Mouse (Mus musculus): ENCODE measurements around the gene Sh3bp5. TPM values are rescaled to one million over a fixed set of nuclear protein-coding genes. Genes with fewer than 3 reads are reported as not detected.

The Sh3bp5 gene
- polyA plus RNA-seq, 2 experiments = 22.2 to 49.1 TPM

GRCm38 (mm10) chr14:31383470-31384050, 52.3 kb downstream of the Sh3bp5 start:
- ATAC-seq (ENCODE audit: low FRiP score, low read depth) (no peak), DNase-seq (ENCODE audit: low spot score) (no peak)
- H3K4me3 ChIP-seq (replicated peaks; ENCODE audit: low read length) = no peak overlapping the region
- WGBS = 88% methylated on average over 11 of the region's 11 CpGs
- peaks cover 18% of the 10 kb centered on the region for H3K4me1 ChIP-seq (ENCODE audit: control insufficient read depth, insufficient read depth, low read length)
- no peaks in the 10 kb centered on the region for H3K27me3 ChIP-seq (ENCODE audit: control insufficient read depth, insufficient read depth, low read length)
- no peaks in the 10 kb centered on the region for H3K9me3 ChIP-seq (ENCODE audit: control insufficient read depth, low read length)
- H3K4me2 ChIP-seq (replicated peaks; ENCODE audit: low read depth, low read length, severe bottlenecking) = no peak overlapping the region
- no peak overlapping the region for H3K9ac ChIP-seq (ENCODE audit: low read depth, low read length, severe bottlenecking)
- peaks cover 21% of the 10 kb centered on the region for H3K36me3 ChIP-seq (ENCODE audit: control insufficient read depth, insufficient read depth, low read length)
- no peak overlapping the region for H3K27ac ChIP-seq (replicated peaks; ENCODE audit: low read depth, low read length)
- no peak for TF ChIP-seq POLR2A (IDR thresholded peaks at IDR 0.05; ENCODE audit: borderline replicate concordance, extremely low read depth, insufficient read depth, insufficient read length)

- no peak for TF ChIP-seq POLR2A (IDR thresholded peaks at IDR 0.05; ENCODE audit: borderline replicate concordance, extremely low read depth, insufficient read depth, insufficient read length)
- no peaks in the 10 kb centered on the region for H3K27me3 ChIP-seq (ENCODE audit: control insufficient read depth, insufficient read depth, low read length)
- no peak overlapping the region for H3K9ac ChIP-seq (ENCODE audit: low read depth, low read length, severe bottlenecking)
- peaks cover 11% of the 10 kb centered on the region for H3K4me1 ChIP-seq (ENCODE audit: control insufficient read depth, insufficient read depth, low read length)
- 79% methylated on average over 8 of the region's 8 CpGs for WGBS
- H3K36me3 ChIP-seq (ENCODE audit: control insufficient read depth, insufficient read depth, low read length) = peaks cover 28% of the 10 kb centered on the region
- ATAC-seq (ENCODE audit: low FRiP score, low read depth) (no peak), DNase-seq (ENCODE audit: low spot score) (no peak)
- no peaks in the 10 kb centered on the region for H3K9me3 ChIP-seq (ENCODE audit: control insufficient read depth, low read length)
- no peak overlapping the region for H3K4me3 ChIP-seq (replicated peaks; ENCODE audit: low read length)
- no peak overlapping the region for H3K4me2 ChIP-seq (replicated peaks; ENCODE audit: low read depth, low read length, severe bottlenecking)
- H3K27ac ChIP-seq (replicated peaks; ENCODE audit: low read depth, low read length) = no peak overlapping the region
Measured at GRCm38 (mm10) chr14:31382276-31382675, 53.6 kb downstream of the Sh3bp5 start.

- no peak for TF ChIP-seq POLR2A (IDR thresholded peaks at IDR 0.05; ENCODE audit: borderline replicate concordance, extremely low read depth, insufficient read depth, insufficient read length)
Measured at GRCm38 (mm10) chr14:31376331-31376730, 59.5 kb downstream of the Sh3bp5 start.

GRCm38 (mm10) chr14:31374390-31374789, 61.5 kb downstream of the Sh3bp5 start:
- no peak overlapping the region for H3K9ac ChIP-seq (ENCODE audit: low read depth, low read length, severe bottlenecking)
- H3K4me1 ChIP-seq (ENCODE audit: control insufficient read depth, insufficient read depth, low read length) = no peaks in the 10 kb centered on the region
- H3K27ac ChIP-seq (replicated peaks; ENCODE audit: low read depth, low read length) = no peak overlapping the region
- no peak for ATAC-seq (ENCODE audit: low FRiP score, low read depth)
- H3K36me3 ChIP-seq (ENCODE audit: control insufficient read depth, insufficient read depth, low read length) = peaks cover 88% of the 10 kb centered on the region
- 85% methylated on average over 6 of the region's 6 CpGs for WGBS
- TF ChIP-seq POLR2A (IDR thresholded peaks at IDR 0.05; ENCODE audit: borderline replicate concordance, extremely low read depth, insufficient read depth, insufficient read length) = no peak
- no peak overlapping the region for H3K4me2 ChIP-seq (replicated peaks; ENCODE audit: low read depth, low read length, severe bottlenecking)
- no peak overlapping the region for H3K4me3 ChIP-seq (replicated peaks; ENCODE audit: low read length)
- no peaks in the 10 kb centered on the region for H3K27me3 ChIP-seq (ENCODE audit: control insufficient read depth, insufficient read depth, low read length)
- no peak for DNase-seq (ENCODE audit: low spot score)
- no peaks in the 10 kb centered on the region for H3K9me3 ChIP-seq (ENCODE audit: control insufficient read depth, low read length)

More at GRCm38 (mm10) chr14:31376331-31376730, 59.5 kb downstream of the Sh3bp5 start:
- H3K36me3 ChIP-seq (ENCODE audit: control insufficient read depth, insufficient read depth, low read length) = peaks cover 74% of the 10 kb centered on the region
- DNase-seq (ENCODE audit: low spot score) = no peak
- H3K27me3 ChIP-seq (ENCODE audit: control insufficient read depth, insufficient read depth, low read length) = no peaks in the 10 kb centered on the region
- WGBS = 93% methylated on average over 3 of the region's 3 CpGs
- no peaks in the 10 kb centered on the region for H3K4me1 ChIP-seq (ENCODE audit: control insufficient read depth, insufficient read depth, low read length)
- H3K9me3 ChIP-seq (ENCODE audit: control insufficient read depth, low read length) = no peaks in the 10 kb centered on the region
- no peak overlapping the region for H3K9ac ChIP-seq (ENCODE audit: low read depth, low read length, severe bottlenecking)
- no peak overlapping the region for H3K27ac ChIP-seq (replicated peaks; ENCODE audit: low read depth, low read length)
- H3K4me3 ChIP-seq (replicated peaks; ENCODE audit: low read length) = no peak overlapping the region
- no peak for ATAC-seq (ENCODE audit: low FRiP score, low read depth)
- no peak overlapping the region for H3K4me2 ChIP-seq (replicated peaks; ENCODE audit: low read depth, low read length, severe bottlenecking)

- DNase-seq (ENCODE audit: low spot score) (no peak), ATAC-seq (ENCODE audit: low FRiP score, low read depth) (no peak)
- Histone ChIP-seq H3K9ac (ENCODE audit: low read depth, low read length, severe bottlenecking) (no peak overlapping the region), H3K27me3 (ENCODE audit: control insufficient read depth, insufficient read depth, low read length) (no peaks in the 10 kb centered on the region), H3K4me2 (replicated peaks; ENCODE audit: low read depth, low read length, severe bottlenecking) (no peak overlapping the region), H3K27ac (replicated peaks; ENCODE audit: low read depth, low read length) (no peak overlapping the region), H3K36me3 (ENCODE audit: control insufficient read depth, insufficient read depth, low read length) (peaks cover 68% of the 10 kb centered on the region), H3K9me3 (ENCODE audit: control insufficient read depth, low read length) (no peaks in the 10 kb centered on the region), H3K4me1 (ENCODE audit: control insufficient read depth, insufficient read depth, low read length) (no peaks in the 10 kb centered on the region), H3K4me3 (replicated peaks; ENCODE audit: low read length) (no peak overlapping the region)
- TF ChIP-seq POLR2A (IDR thresholded peaks at IDR 0.05; ENCODE audit: borderline replicate concordance, extremely low read depth, insufficient read depth, insufficient read length) = no peak
- 85% methylated on average over 3 of the region's 3 CpGs for WGBS
Measured at GRCm38 (mm10) chr14:31369377-31369776, 66.5 kb downstream of the Sh3bp5 start.
